Comparison of ENCODE assay signal across 9 mouse cellular contexts in genomic region chr12:25467789-25468188, GRCm38 (mm10).
DNase-seq lines count a peak whose midpoint lies in the region; ATAC-seq lines count a peak whose summit lies in the region.
"Had no signal": no experiment of that assay in that cellular context is flagged by ENCODE, and none has a peak within 500 bp of the region (broad histone marks: within the 10 kb centered on the region; RNA-seq: fewer than 3 reads in every experiment).

No protein-coding gene starts in this region.

- no peak for DNase-seq in kidney, postnatal 10 days
- DNase-seq in c-Kit-positive CD71-positive TER-119-positive erythroid progenitor cells, embryonic 14.5 days (ENCODE audit: low spot score) = peak; percentile 57
- peak; percentile 60 for DNase-seq in right cerebral cortex, postnatal 14 days
- no peak for DNase-seq in embryo, embryonic 11 days
- no peak for DNase-seq in thymus, adult 18-20 months
- no peak for DNase-seq in adrenal gland, adult 2 months

- H3K4me3 ChIP-seq in kidney, embryonic 16.5 days (ENCODE audit: low read length) = no peak overlapping the region

- ATAC-seq in kidney, embryonic 16.5 days (ENCODE audit: low FRiP score, low TSS enrichment) = 0 out of 2 replicates have a peak, but pooled peaks have one; percentile 51
- peak; percentile 56 to 73; a peak in 3 of 4 replicates for ATAC-seq in hematopoietic stem cell, adult 5-6 weeks (replicated peaks in 1 of 2; ENCODE audit: insufficient read depth in 1 of 2, low FRiP score in 2 of 2, low TSS enrichment in 1 of 2, low read depth in 1 of 2, poor library complexity in 2 of 2, severe bottlenecking in 2 of 2)

- no peaks in the 10 kb centered on the region for H3K9me3 ChIP-seq in kidney, embryonic 16.5 days (ENCODE audit: low read length)

- H3K27me3 ChIP-seq in kidney, embryonic 16.5 days (ENCODE audit: insufficient read depth, low read length) = no peaks in the 10 kb centered on the region

- 52% methylated on average over 12 of the region's 12 CpGs for WGBS in kidney, embryonic 16.5 days

- H3K9ac ChIP-seq in kidney, embryonic 16.5 days (replicated peaks; ENCODE audit: low read length) = no peak overlapping the region

- no peak overlapping the region for H3K4me2 ChIP-seq in kidney, embryonic 16.5 days (replicated peaks; ENCODE audit: low read depth, low read length)

- H3K36me3 ChIP-seq in kidney, embryonic 16.5 days (ENCODE audit: insufficient read depth, low read length) = no peaks in the 10 kb centered on the region
- H3K36me3 ChIP-seq: G1E had no signal

- H3K4me1 ChIP-seq in kidney, embryonic 16.5 days (ENCODE audit: insufficient read depth, low read length) = 0 out of 2 replicates have a peak, but pooled peaks cover 4% of the 10 kb centered on the region

- H3K27ac ChIP-seq in kidney, embryonic 16.5 days (ENCODE audit: low read length) = no peak overlapping the region

Comparison
In these comparisons a context has a peak if more than half of its experiments do, and no peak if none do; other contexts are left out.
1. DNase-seq: peak in c-Kit-positive CD71-positive TER-119-positive erythroid progenitor cells, embryonic 14.5 days (single experiment) and right cerebral cortex, postnatal 14 days (single experiment); none in kidney, postnatal 10 days (single experiment), embryo, embryonic 11 days (single experiment), thymus, adult 18-20 months (0 of 2) and adrenal gland, adult 2 months (single experiment).